Mouse (Mus musculus) splenic B cell, adult 2 months (primary cell): ENCODE measurements around the gene Bloc1s6.

Source experiments
- DNase-seq: peaks from one replicate; pipeline ENCODE4 v3.0.0-alpha.2; 2011; ENCODE audit warnings: low read depth, low spot score
- H3K27me3 ChIP-seq: 2 replicates; pipeline ENCODE4 v1.6.1; 2012; ENCODE audit warnings: mild to moderate bottlenecking, low read length, moderate library complexity, mixed read lengths; ENCODE audit not compliant: control insufficient read depth, poor library complexity, insufficient read depth, severe bottlenecking
- H3K36me3 ChIP-seq: 2 replicates; pipeline ENCODE4 v1.6.1; 2012; ENCODE audit warnings: mild to moderate bottlenecking, low read length, moderate library complexity, mixed read lengths; ENCODE audit not compliant: control insufficient read depth, poor library complexity, insufficient read depth, severe bottlenecking

The Bloc1s6 gene

DNA sequence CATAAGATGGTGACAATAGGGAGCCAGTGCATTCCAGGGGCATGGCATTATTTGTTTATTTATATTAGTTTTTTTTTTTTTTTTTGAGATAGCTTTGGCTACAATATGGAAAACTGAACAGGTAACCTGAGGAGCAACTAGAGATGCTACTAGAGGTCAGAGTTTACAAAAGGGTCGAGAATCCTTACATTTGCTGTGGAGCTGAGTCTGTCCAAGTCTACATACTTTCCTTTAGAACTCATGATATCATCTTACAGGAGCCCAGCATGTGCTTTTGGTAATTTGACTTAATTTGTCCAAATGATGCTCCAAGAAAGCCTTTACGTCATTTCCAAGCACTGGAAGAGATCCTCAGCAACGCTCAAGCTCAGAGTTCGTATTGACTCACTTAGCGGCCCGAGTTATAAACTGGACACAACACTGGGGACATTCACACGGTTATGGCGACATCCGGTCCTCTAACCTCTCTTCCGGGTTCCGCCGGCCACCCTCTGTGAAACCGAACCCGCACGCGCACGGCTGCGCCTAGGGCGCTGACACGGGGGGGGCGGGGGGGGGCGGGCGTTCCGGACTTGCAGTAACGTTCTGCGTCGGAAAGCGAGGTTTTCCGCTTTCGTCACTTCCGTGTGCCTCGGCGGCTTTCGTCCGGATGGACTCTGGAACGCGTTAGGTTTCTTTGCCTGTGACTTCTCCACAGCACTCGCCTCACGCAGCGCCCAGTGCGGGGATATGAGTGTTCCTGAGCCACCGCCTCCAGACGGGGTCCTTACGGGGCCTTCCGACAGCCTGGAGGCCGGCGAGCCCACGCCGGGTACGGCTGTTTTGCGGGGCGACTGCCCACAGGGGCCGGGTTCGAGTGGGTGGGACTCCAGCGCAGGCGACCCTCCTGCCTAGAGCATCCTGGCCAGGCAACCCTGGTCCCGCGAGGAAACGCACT lies at the start of gene Bloc1s6:
Gene Bloc1s6 (plus strand): TSS at position 610 of the 937 bp plus-strand sequence.
- Histone ChIP-seq H3K36me3 (no peaks in the 10 kb centered on the region), H3K27me3 (no peaks in the 10 kb centered on the region)
- peak; percentile 96 for DNase-seq

DNA sequence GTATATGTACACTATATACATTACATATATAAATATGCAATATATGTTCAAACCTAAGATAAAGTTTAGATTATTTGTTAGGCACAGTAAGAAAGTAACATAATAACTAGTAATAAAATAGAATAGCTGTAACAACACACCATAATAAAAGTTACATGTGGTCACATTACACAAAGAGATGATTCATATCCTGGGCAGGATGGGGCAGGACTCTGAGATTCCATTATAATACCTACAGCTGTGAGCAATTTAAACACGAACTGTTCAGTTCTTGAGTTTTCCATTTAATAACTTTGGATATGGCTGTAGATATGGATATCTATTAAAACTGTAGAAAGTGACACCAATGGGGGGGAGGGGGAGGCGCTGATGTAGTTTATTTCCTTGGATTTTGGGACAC lies 40.8 kb upstream of the Bloc1s6 start:
- Histone ChIP-seq H3K27me3 (no peaks in the 10 kb centered on the region), H3K36me3 (no peaks in the 10 kb centered on the region)
- no peak for DNase-seq

DNA sequence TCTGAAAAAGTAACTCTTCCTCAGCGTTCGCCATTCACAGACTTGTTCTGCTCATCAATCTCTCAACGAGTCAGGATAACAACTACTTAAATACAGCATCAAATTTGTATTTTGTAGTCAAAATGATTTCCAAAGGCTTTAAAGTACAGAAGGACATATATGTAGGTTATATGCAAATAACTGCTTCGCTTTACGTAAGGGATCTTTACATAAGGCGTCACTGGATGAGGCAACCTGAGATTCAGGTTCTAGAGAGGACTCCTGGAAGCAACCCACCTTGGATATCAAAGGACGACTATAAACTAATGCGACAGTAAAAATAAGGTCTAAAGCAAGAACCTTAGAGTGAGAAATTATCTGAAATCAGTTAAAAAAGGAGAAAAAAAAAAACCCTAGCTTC lies 37.3 kb upstream of the Bloc1s6 start:
- H3K27me3 ChIP-seq: no peaks in the 10 kb centered on the region
- H3K36me3 ChIP-seq: no peaks in the 10 kb centered on the region
- DNase-seq: no peak

DNA sequence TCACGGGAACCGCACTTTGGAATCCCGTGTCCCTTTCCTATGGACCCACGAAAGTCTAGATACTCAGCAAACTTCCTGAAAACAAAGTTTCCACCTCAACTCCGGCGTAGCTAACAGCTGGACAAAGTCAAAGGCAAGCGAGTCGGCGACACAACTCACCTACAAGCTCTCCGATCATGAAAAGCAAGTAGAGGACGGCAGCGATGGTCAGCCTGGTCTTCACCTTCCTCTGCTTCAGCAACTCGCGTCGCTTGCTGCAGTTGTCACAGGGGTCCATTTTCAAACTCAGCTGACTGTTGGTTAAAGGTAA lies 36.5 kb upstream of the Bloc1s6 start:
- H3K27me3 ChIP-seq: no peaks in the 10 kb centered on the region
- DNase-seq: no peak
- H3K36me3 ChIP-seq: no peaks in the 10 kb centered on the region

DNA sequence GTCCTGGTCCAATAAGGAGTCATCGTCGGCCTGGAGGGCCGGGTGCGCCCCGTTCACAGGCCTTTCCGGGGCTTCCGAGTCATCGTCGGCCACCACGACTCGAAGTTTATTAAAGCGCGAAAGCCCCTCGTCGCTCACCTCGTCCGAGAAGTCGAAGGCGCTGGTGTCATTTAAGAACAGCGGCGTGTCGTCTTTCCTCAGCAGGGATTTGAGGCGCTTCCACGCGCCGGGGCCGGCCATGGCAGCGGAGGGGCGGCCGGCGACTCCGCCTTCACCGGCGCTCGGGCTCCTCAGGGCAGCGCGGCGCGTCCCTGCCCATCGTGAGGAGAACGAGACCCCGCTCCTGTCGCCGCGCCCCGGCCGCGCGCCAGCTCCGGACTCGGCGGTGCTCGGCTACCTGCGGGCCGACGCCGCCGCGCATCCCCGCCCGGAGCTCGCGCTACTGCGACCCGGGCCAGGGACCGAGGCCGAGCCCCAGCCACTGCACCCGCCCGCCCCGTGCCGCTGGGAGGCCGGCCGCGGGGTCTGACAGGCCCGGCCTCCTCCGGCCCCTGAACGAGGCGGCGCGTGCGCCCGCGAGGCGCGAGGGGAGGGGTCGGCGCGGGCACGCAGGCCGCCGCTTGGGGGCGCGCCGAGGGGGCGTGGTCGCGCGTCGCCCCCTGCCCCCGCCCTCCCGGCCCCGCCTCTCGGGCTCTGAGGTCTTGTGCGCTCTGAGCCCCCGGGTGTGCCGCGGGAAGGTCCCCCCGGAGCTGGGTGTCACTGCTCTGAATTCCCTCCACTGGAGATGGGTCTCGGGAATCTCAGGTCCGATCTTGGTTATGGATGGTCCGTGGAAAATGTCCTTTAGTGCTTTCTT lies 35.9 kb upstream of the Bloc1s6 start, which contains the start of gene Slc30a4:
Gene Slc30a4 (minus strand): TSS at position 483 of the 856 bp plus-strand sequence.
- peak; percentile 80 for DNase-seq
- Histone ChIP-seq H3K36me3 (no peaks in the 10 kb centered on the region), H3K27me3 (no peaks in the 10 kb centered on the region)

DNA sequence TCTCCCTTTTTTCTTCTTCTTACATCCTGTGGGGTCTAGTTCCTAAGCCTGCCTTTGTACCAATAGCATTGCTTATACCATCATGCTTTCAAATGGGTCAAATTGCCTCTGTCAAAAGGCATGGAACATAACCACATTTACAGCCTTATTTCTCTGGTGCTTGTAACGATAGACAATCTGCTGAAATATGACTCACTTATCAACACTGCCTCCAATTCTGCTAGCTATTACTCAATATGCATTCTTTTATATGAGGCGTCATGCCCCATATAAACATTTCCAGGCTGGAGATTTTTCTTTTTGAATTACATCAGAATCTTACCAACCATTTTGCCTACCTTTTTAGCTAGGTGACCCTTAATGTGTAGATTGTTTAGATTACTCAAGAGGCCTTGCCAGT lies 33.7 kb upstream of the Bloc1s6 start:
- no peak for DNase-seq
- H3K27me3 ChIP-seq: no peaks in the 10 kb centered on the region
- no peaks in the 10 kb centered on the region for H3K36me3 ChIP-seq

DNA sequence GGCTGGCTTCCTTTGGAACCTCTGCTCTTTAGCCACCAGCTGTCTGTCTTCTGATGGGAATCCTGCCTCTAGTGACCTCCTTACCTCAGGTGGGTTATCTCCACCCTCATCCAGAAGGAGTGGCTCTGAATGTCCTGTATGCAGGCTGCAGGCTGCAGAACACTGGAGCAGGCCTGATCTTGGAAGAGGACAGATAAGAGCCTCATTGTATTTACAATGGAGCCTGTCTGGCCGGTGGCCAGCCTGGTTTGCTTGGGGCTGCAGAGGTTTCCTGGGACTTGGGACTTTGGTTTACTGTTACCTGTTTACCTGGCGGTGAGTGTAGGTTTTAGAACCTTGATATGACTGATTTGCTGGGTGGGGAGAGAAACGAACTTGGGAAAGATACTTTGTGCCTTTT lies 30.2 kb upstream of the Bloc1s6 start:
- Histone ChIP-seq H3K27me3 (no peaks in the 10 kb centered on the region; the same call in 1 of the 2 replicates), H3K36me3 (no peaks in the 10 kb centered on the region)
- no peak for DNase-seq

DNA sequence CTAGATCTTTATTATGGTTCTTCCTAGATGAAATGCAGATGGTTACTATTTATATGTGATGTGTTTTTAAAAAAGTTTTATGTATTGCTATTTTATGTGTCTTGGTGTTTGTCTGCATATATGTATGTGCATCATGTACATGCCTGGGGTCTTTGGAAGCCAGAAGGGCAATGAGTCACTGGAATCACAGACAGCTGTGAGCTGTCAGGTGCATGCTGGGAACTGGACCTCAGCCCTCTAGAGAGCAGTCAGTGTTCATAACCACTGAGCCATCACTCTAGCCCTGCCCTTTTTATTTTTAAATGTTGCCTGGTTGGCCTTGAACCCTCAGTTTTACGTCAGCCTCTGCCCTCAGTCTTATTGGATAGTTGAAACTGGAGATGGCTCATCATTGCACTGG lies 29.1 kb upstream of the Bloc1s6 start:
- no peaks in the 10 kb centered on the region for H3K36me3 ChIP-seq
- no peaks in the 10 kb centered on the region; the same call in 1 of the 2 replicates for H3K27me3 ChIP-seq
- DNase-seq: no peak

DNA sequence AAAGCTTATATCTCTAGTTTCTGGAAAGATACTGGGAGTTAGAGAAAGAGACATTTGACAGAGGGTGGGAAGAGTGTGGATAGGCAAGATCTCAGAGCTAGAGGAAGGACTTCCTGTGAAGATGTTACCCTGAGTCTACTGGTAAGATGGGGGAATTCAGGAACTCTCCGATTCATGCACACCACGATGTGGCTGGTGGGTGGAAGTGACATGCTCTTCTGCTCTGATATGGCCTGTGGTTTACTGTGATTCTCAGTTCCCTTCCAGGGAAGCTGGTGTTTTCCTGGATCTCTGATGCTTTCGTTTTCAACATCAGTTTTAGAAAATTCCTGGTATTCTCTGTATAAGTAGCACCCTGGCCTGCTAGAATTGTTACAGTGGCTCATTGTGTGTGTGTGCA lies 26.4 kb upstream of the Bloc1s6 start:
- no peak for DNase-seq
- H3K27me3 ChIP-seq: no peaks in the 10 kb centered on the region; the same call in 1 of the 2 replicates
- H3K36me3 ChIP-seq: no peaks in the 10 kb centered on the region

DNA sequence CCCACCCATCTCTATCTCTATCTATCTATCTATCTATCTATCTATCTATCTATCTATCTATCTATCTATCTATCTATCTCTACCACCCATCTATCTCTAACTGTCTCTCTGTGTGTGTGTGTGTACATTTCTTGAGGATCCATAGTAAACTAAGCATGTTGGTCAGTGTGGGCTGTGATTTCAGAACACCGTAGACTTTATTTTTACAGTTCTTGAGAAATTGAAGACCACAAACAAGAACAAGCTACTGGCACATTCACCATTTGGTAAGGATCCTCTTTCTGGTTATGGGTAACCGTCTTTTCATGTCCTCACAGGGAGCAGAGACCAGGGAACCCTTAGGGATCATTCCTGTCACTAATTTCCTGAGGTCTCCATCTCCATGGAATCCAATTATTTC lies 25.5 kb upstream of the Bloc1s6 start:
- Histone ChIP-seq H3K36me3 (no peaks in the 10 kb centered on the region), H3K27me3 (no peaks in the 10 kb centered on the region; the same call in 1 of the 2 replicates)
- DNase-seq: no peak

DNA sequence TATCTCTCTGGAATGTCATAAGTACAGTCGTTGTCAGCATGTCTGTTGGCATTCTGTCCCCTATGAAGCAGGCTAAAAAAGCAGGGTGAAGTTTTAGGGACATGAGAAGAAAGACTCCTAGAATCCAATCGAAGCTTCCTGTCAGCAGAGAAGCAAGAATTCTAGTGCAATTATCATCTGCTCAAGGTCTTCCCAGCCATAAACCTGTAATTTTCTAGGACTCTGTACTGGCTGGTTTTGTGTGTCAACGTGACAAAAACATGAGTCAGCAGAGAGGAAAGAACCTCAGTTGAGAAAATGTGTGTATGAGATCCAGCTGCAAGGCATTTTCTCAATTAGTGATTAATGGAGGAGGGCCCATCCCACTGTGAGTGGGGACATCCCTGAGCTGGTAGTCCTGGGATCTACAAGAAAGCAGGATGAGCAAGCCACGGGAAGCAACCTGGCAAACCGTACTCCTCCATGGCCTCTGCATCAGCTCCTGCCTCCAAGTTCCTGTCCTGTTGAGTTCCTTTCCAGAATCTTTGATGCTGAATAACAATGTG lies 23.1 kb upstream of the Bloc1s6 start:
- Histone ChIP-seq H3K36me3 (no peaks in the 10 kb centered on the region), H3K27me3 (no peaks in the 10 kb centered on the region; the same call in 1 of the 2 replicates)
- no peak for DNase-seq

DNA sequence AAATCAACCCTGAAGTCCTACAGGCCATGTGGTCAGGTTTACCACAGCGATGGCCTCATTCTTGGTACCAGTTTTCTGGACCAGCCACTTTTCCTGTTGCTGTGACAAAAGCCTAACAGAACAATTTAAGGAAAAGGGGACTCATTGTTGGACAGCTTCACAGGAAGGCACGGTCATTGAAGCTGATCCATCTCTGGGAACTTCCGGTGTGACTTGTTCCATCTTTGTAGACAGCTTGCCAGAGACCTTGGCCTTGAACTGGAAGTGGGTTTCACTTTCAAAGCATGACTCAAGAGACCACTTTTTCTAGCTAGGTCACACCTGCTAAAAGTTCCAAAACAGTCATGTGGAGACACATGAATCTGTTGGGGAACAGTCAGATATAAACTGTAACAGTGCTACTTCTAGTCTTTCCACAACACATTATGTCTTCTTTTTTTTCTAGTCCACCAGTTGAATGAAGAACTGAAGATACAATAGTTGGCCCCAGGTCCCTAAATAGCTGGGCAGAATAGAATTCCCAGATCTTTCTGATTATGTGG lies 21.9 kb upstream of the Bloc1s6 start:
- no peaks in the 10 kb centered on the region for H3K36me3 ChIP-seq
- no peak for DNase-seq
- no peaks in the 10 kb centered on the region; the same call in 1 of the 2 replicates for H3K27me3 ChIP-seq

DNA sequence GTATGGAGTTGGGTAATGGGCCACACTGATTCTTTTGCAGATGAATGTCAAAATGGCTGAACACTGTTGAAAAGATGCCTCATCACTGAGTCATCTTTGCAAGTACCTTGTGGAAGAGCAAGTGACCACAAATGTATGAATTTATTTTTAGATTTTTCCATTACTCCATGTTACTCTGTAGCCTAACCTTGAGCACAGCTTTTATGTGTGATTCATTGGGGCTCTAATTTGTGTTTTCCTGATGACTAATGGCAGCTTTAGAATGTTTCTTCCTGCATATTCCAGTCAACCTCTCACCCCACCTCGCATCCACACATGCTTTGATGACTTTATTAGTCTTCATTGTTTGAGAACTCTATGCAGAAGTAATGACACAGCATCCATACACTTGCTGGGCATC lies 19.1 kb upstream of the Bloc1s6 start:
- no peak for DNase-seq
- H3K27me3 ChIP-seq: no peaks in the 10 kb centered on the region
- no peaks in the 10 kb centered on the region for H3K36me3 ChIP-seq

DNA sequence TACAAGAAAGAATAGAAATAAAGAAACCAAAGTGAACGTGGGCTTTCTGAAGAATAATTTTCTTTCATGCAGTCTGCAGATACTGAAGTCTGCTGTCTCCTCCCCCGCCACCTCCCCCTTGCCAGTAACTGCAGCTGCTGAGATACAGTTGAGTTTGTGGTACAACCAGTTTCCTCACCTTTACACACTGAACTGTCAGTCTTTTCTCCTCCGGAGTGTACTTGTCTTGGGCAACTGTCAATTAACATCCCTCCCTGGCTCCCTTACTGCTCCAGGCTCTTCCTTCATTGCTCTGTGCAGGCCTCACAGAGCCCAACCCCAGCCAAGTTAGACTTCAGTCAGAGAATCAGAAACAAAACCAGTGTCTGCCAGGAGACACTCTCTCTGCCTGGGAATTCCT lies 17.7 kb upstream of the Bloc1s6 start:
- DNase-seq: no peak
- H3K27me3 ChIP-seq: no peaks in the 10 kb centered on the region
- no peaks in the 10 kb centered on the region for H3K36me3 ChIP-seq
